Mouse (Mus musculus) gastrocnemius, postnatal 14 days (tissue): Measurements from ENCODE around the gene Gm45337. TPM values are rescaled to one million over a fixed set of nuclear protein-coding genes. Genes with fewer than 3 reads are reported as not detected.
"Not testable (repeated sequence)": the region's sequence is repeated elsewhere in the genome, so short reads cannot be mapped to it uniquely, and the experiment has no call there.

Source experiments
- DNase-seq: peaks from one replicate; pipeline ENCODE4 v3.0.0; 2021; ENCODE audit warnings: mixed read lengths
- intact Hi-C: fragments of 180-260 bp; cut with DNase I; formaldehyde crosslinking; loops from one replicate; pipeline ENCODE4 v1.15.1; 2025; ENCODE audit warnings: low total_unique reads
- long read RNA-seq, 2 experiments: library from polyadenylated mRNA; stranded (forward); transcript quantifications; one replicate each; pipeline ENCODE4 v2.0.0; 2021
- total RNA-seq, 2 experiments: library from RNA; stranded (reverse); gene quantifications; 2 replicates each; pipeline ENCODE4 v1.2.3; 2021

The Gm45337 gene
- total RNA-seq = not detected
- long read RNA-seq, experiment 1 = 0 reads
- long read RNA-seq, experiment 2 = 0 reads

DNA sequence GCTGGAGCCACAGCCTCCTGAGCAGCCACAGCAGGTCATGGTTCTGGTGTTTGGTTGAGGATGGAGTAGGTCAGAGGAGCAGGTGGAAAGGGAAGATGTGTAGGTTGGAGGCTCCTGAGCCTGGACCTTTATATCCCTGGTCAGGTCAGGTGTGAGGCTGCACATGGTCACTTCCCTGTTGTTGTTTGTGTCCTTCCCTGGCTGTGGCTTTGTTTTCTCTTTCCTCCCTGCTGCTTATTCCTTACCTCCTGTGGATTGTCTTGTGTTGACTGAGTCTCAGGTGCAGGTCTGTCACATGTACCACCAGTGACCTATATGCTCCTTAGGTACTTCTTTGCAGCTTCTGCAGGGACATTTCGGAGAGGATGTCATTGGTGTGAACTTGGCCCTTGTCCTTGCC lies at the start of gene Gm45337:
Gm45337 (minus strand) TSS at position 101 of the 400 bp plus-strand sequence.
- intact Hi-C loops = no loop called here
- DNase-seq = no peak

DNA sequence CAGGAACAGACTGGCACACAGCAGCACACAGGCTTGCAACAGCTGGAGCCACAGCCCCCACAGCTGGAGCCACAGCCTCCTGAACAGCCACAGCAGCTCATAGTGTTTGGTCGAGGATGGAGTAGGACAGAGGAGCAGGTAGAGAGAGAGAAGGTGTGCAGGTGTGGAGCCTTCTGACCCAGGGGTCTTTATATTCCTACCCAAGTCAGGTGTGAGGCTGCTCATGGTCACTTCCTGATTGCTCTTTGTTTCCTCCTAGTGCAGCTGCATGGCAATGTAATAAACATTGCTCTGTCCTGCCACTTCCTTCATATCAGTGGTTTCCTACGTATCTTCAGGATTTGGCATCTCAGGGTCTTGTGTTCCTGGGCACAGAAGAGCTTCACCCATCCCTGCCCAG lies 45.9 kb upstream of the Gm45337 start, which contains the start of gene Gm10153:
Gm10153 (minus strand) TSS at position 101 of the 400 bp plus-strand sequence.
- intact Hi-C loops = no loop called here
- DNase-seq = no peak

DNA sequence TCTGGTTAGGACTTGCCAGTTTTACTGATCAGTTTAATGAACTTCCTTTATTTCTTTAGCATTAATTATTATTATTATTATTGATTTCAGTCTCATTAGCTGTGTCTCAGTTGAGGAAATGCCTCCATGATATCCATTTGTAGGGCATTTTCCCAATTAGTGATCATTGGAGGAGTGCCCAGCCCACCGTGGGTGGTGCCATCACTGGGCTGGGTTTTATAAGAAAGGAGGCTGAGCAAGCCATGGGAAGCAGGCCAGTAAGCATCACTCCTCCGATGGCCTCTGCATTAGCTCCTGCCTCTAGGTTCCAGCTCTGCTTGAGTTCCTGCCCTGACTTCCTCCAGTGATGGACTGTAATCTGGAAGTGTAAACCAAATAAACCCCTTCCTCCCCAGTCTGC lies 43.7 kb upstream of the Gm45337 start:
- DNase-seq = no peak
- intact Hi-C loops = no loop called here

DNA sequence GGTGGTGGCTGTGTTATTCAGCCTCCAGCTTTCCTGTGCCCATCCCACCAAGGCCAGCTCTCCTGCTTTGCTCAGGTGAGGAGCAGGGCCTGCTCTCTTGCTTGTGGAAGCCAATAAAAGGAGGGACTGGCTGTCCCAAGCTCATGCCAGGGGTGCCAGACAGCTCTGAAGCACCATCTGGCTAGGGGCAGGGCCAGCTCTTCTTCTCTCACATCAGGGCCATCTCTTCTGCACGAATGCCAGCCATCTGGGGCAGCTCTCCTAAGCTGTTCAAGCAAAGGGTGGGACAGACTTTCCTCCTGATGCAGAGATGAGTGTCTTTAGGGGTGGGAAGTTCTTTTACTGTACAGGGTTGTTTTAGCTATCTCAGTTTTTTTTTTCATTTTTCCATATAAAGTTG lies 36.6 kb upstream of the Gm45337 start:
- no peak for DNase-seq
- intact Hi-C loops = no loop called here

- DNase-seq = no peak
- intact Hi-C loops = no loop called here
Measured at GRCm38 (mm10) chr7:142178685-142179084, 34.3 kb upstream of the Gm45337 start.

DNA sequence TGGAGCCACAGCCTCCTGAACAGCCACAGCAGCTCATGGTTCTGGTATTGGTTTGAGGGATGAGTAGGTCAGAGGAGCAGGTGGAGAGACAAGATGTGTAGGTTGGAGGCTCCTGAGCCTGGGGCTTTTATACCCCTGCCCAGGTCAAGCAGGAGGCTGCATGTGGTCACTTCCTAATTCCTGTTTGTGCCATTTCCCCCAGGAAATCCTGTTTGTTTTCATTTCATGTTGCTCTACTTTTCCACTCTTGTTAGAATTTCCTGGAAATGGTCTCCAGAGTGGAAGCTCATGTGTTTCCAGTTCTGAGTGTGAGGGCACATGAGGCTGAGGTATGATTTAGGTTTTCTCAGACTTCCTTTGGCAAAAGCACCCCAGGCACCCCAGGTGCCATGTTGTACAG lies 31.5 kb upstream of the Gm45337 start, which contains the start of gene Krtap5-2:
Krtap5-2 (minus strand) TSS at position 101 of the 400 bp plus-strand sequence.
- DNase-seq, intact Hi-C loops: not testable (repeated sequence)

DNA sequence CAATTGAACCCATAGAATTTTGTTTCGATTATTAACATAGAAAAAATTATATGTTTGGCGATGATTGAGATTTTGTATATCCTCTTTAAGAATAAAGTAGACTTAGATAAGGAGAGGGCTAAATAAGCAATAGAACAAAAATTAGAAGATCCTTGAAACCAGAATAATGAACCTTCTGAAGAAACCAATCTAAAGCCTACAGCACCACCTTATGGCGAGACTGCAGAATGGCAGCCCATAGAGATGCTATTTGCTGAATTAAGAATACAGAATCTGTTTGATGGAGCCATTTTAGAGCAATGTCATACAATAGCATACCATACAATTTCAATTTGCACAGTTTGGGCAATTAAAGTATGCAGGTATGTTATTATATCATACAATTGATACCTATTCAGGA lies 25.4 kb upstream of the Gm45337 start:
- intact Hi-C loops = no loop called here
- DNase-seq = no peak

DNA sequence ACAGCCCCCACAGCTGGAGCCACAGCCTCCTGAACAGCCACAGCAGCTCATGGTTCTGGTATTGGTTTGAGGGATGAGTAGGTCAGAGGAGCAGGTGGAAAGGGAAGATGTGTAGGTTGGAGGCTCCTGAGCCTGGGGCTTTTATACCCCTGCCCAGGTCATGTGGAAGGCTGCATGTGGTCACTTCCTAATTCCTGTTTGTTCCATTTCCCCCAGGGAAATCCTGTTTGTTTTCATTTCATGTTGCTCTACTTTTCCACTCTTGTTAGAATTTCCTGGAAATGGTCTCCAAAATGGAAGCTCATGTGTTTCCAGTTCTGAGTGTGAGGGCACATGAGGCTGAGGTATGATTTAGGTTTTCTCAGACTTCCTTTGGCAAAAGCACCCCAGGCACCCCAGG lies 21.2 kb upstream of the Gm45337 start, which contains the start of gene Gm4553:
Gm4553 (minus strand) TSS at position 101 of the 400 bp plus-strand sequence.
- DNase-seq, intact Hi-C loops: not testable (repeated sequence)

DNA sequence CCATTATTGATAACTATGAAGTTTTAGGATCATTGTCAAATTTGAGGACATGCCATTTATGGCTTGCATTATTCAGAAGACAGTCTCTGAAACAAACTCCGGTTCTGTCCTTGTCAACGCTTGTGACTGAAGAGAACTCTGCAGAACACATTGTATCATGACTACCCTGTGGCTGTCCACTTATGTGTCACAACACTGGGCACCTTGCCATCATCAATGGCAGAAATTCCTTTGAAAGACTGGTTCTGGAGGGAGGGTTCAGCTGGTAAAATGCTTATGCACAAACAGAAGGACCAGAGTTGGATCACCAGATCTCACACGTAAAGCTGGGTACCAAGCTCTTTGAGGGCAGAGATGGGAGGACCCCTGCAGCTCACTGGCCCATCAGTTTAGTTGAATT lies 15.0 kb upstream of the Gm45337 start:
- DNase-seq = no peak
- intact Hi-C loops = no loop called here

- DNase-seq, intact Hi-C loops: not testable (repeated sequence)
Measured at GRCm38 (mm10) chr7:142157013-142157412, 12.6 kb upstream of the Gm45337 start, which contains the start of gene Gm29735. Gene Gm29735 (minus strand): TSS chr7:142157113.

DNA sequence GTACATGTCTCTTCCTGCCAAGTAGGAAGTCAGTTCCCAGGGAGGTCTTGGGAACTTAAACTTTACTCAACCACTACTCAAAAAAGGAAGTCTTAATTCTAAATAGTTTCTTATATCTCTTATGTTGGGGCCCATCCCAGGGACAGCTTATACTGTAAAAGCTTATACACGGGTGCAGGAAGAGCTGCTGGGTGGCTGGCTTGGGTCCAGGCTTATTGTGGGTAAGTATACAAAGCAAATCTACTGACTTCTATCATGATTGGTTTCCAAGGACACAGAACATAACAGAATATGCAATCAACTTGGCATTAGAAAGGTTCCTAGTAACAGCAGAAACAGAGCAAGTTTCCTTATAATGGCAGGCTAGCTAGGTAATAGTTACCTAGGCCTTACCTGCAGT lies 10.9 kb upstream of the Gm45337 start:
- intact Hi-C loops = no loop called here
- DNase-seq = no peak

GRCm38 (mm10) chr7:142152191-142152590 lies 7.8 kb upstream of the Gm45337 start:
- no peak for DNase-seq
- intact Hi-C loops = no loop called here

- intact Hi-C loops = loop anchor here (5.0 kb wide), 1 partner anchor 99 kb away; no protein-coding TSS in a partner anchor
- no peak for DNase-seq
Measured at GRCm38 (mm10) chr7:142148633-142149032, 4.2 kb upstream of the Gm45337 start.

DNA sequence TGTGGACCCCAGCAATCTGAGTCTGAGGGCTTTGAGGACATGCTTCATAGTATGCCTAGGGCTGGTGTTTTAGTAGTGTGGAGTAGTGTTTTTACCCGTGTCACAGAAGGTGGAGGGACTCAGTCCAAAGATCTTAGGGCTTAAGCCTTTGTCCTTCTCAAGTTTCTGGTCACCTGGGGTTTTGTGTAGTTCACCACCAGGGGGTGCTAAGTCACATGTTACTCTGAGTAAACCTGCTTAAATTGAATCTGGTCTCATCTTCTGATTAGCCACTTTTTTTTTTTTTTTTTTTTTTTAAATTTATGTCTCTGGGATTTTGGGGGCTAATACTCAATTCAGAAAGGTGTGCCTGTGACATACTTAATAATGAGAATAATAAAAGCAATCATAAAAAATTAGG lies 1.6 kb upstream of the Gm45337 start:
- intact Hi-C loops = loop anchor here (5.0 kb wide), 1 partner anchor 101 kb away; no protein-coding TSS in a partner anchor
- peak; percentile 14 for DNase-seq

- intact Hi-C loops = loop anchor here (5.0 kb wide), 1 partner anchor 102 kb away; no protein-coding TSS in a partner anchor
- DNase-seq = no peak
Measured at GRCm38 (mm10) chr7:142145413-142145940, 1.1 kb upstream of the Gm45337 start.

DNA sequence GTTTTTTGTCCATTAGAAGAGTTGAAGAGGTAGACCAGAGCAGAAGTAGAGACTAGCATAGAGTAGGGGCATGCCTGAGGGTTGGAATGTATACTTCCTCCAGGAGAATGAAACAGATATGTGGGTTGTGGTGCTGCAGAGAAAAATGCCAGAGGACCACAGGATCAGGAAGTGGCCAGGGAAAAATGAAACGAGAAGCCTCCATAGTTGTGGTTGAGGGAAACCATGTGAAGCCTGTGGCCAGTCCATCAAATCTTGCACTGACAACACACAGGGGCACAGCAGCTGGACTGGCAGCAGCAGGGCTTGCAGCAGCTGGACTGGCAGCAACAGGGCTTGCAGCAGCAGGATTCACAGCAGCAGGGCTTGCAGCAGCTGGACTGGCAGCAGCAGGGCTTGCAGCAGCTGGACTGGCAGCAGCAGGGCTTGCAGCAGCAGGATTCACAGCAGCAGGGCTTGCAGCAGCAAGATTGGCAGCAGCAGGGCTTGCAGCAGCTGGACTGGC lies 849 bp downstream of the Gm45337 start:
- intact Hi-C loops = not testable (repeated sequence)

GRCm38 (mm10) chr7:142140696-142141095 lies 3.7 kb downstream of the Gm45337 start:
- DNase-seq = no peak
- intact Hi-C loops = no loop called here

More for the DNA sequence above, 849 bp downstream of the Gm45337 start:
- not testable (repeated sequence) for DNase-seq

DNA sequence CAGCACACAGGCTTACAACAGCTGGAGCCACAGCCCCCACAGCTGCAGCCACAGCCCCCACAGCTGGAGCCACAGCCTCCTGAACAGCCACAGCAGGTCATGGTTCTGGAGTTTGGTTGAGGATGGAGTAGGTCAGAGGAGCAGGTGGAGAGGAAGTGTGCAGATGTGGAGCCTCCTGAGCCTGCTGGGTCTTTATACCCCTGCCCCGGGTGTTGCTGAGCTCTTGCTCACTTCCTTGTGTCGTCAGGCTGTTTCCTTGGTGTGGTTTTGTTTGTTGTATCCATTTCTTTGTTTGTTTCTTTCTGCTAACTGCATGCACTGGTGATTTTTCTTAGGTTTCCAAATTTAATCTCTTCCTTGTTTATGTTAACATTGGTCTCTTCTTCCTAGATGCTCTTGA lies 8.5 kb downstream of the Gm45337 start, which contains the start of gene Gm39115:
Gm39115 (minus strand) TSS at position 101 of the 400 bp plus-strand sequence.
- intact Hi-C loops, DNase-seq: not testable (repeated sequence)

GRCm38 (mm10) chr7:142134206-142134995 lies 10.0 kb downstream of the Gm45337 start:
- no peak for DNase-seq

GRCm38 (mm10) chr7:142128843-142129242 lies 15.6 kb downstream of the Gm45337 start:
- intact Hi-C loops = no loop called here
- DNase-seq = no peak

More at GRCm38 (mm10) chr7:142134206-142134995, 10.0 kb downstream of the Gm45337 start:
- intact Hi-C loops = no loop called here
